Mouse (Mus musculus): ENCODE measurements around the gene Ak1. TPM values are rescaled to one million over a fixed set of nuclear protein-coding genes. Genes with fewer than 3 reads are reported as not detected.

The Ak1 gene
- total RNA-seq, 2 experiments from 2014 or later = 1.2 to 1.7 TPM

- ATAC-seq (replicated peaks; ENCODE audit: low FRiP score, low TSS enrichment, poor library complexity, severe bottlenecking) = peak; percentile 38
These were observed 23.4 kb downstream of the Ak1 start for GRCm38 (mm10) chr2:32644799-32645475.

GRCm38 (mm10) chr2:32645647-32646046 is 24.1 kb downstream of the Ak1 start:
- peak; percentile 34 for ATAC-seq (replicated peaks; ENCODE audit: low FRiP score, low TSS enrichment, poor library complexity, severe bottlenecking)

GRCm38 (mm10) chr2:32646379-32647056 is 25.0 kb downstream of the Ak1 start, which contains the start of gene Eng:
TSS of gene Eng (plus strand) at chr2:32646595.
- peak; percentile 43 for ATAC-seq (replicated peaks; ENCODE audit: low FRiP score, low TSS enrichment, poor library complexity, severe bottlenecking)

DNA sequence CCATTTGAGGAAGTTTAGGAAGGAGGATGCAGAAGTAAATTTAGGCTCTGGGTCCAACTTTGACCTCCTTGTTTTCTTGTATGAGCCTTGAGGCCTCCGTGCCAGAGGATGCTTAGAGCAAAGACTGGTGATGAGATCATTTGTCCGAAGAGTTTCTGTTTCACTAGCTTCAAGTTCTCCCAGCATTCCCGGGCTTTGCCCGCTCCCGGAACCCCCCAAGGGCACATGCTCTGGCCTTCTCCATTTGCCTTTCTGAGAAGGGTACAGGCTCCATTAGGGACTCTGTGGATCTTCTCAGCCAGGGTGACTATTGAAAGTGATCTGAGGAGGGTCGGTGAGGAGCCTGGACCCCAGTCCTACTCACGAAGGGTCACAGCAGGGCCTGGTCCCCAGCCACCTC is 25.8 kb downstream of the Ak1 start:
- no peak for ATAC-seq (replicated peaks; ENCODE audit: low FRiP score, low TSS enrichment, poor library complexity, severe bottlenecking)

GRCm38 (mm10) chr2:32653764-32654163 is 32.2 kb downstream of the Ak1 start:
- no peak for ATAC-seq (replicated peaks; ENCODE audit: low FRiP score, low TSS enrichment, poor library complexity, severe bottlenecking)

- ATAC-seq (replicated peaks; ENCODE audit: low FRiP score, low TSS enrichment, poor library complexity, severe bottlenecking) = peak; percentile 39
These were observed 33.3 kb downstream of the Ak1 start for GRCm38 (mm10) chr2:32654743-32655393.

DNA sequence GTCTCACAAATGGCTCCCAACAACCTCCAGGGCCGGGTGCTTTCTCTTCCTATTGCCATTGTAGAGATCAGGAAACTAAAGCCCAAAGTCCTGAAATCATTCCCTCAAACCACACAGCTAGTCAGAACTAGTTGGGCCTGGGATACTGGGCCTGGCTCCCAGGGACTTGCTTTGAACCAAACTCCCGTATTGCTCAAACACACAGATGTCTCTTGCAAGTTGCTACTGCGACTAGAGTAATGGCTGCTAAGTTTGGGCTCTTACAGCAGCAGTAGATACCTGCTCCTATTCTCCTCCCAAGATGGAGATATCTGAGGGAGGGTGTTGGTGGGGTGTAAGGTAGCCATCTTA is 33.8 kb downstream of the Ak1 start:
- ATAC-seq (replicated peaks; ENCODE audit: low FRiP score, low TSS enrichment, poor library complexity, severe bottlenecking) = no peak

- ATAC-seq (replicated peaks; ENCODE audit: low FRiP score, low TSS enrichment, poor library complexity, severe bottlenecking) = no peak
These were observed 34.3 kb downstream of the Ak1 start for GRCm38 (mm10) chr2:32655826-32656225.

GRCm38 (mm10) chr2:32658873-32659272 is 37.3 kb downstream of the Ak1 start:
- ATAC-seq (replicated peaks; ENCODE audit: low FRiP score, low TSS enrichment, poor library complexity, severe bottlenecking) = peak; percentile 53

- 0 out of 2 replicates have a peak, but pooled peaks have one; percentile 27 for ATAC-seq (replicated peaks; ENCODE audit: low FRiP score, low TSS enrichment, poor library complexity, severe bottlenecking)
These were observed 40.0 kb downstream of the Ak1 start for GRCm38 (mm10) chr2:32661509-32662107.

- ATAC-seq (replicated peaks; ENCODE audit: low FRiP score, low TSS enrichment, poor library complexity, severe bottlenecking) = no peak
These were observed 40.7 kb downstream of the Ak1 start for GRCm38 (mm10) chr2:32662291-32662690.

DNA sequence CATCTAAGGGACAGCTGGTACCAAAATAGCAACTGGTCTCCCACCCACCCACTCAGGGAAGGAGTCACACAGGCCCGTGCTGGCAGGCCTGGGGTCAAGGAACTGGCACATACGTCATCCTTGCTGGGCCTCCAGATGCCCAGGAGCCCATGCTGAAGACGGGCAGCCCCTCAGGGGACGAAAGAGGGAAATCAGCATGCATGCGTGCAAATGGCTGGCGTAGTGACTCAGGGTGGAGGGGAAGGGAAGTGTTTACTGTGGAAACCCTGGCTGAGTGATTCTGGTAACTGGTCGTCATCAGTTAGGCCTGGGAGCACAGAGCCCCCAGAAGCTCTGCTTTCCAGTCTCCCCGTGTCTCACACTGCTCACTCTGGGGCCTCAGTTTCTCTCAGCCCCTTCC is 43.8 kb downstream of the Ak1 start:
- ATAC-seq (replicated peaks; ENCODE audit: low FRiP score, low TSS enrichment, poor library complexity, severe bottlenecking) = no peak

DNA sequence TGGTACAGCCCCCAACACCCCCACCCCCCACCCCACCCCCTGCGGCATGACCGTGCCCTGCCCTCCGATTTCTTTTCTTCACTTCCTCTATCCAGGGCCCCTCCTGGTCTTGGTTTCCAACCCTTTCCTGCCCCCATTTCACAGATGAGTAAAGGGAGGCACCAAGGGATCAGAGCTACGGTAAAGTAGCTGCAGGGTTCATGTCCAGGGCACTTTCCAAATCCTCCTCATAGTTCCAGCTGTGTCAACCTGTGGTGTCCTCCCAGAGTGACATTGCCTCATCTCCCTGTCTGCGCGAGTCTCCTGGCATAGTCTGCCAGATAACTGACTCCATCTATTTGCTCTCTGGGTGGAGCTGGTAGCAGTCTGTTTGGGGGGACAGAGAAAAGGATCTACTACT is 44.3 kb downstream of the Ak1 start:
- ATAC-seq (replicated peaks; ENCODE audit: low FRiP score, low TSS enrichment, poor library complexity, severe bottlenecking) = no peak

DNA sequence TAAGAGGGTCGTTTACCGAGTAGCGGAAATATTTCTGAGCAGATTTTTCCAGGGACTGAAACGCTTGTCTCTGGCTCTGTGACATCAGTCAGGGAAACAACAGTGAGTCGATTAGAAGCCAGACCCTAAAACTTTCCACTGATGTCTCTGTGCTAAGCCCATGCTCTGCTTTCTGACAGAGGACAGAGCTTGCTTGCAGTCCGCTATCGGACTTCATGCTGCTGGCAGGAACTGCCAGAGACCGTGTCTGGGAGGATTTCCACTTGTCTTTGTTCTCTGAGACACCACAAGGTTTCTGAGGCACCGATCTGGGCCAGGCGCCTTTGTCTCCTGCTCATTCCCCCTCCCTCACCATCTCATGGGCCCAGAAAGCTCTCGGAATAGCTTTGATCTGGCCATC is 46.2 kb downstream of the Ak1 start:
- ATAC-seq (replicated peaks; ENCODE audit: low FRiP score, low TSS enrichment, poor library complexity, severe bottlenecking) = no peak

DNA sequence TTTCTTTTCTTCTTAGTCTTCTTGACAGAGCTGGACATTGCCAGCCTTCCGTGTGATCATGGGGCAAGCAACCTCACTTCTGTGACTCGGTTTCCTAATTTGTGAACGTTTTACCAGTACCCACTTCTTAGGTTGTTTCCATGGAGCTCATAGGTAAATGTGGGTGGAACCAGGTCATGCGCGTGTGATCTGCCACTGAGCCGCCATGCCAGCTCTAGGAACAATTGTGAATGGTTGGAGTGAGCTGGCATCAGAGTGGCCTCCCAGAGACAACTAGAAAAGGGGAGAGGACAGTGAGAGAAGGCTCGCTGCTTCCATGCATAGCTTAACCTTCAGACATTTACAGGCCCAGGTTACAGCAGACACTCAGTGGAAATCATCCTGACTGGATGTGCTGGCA is 46.6 kb downstream of the Ak1 start:
- ATAC-seq (replicated peaks; ENCODE audit: low FRiP score, low TSS enrichment, poor library complexity, severe bottlenecking) = no peak

DNA sequence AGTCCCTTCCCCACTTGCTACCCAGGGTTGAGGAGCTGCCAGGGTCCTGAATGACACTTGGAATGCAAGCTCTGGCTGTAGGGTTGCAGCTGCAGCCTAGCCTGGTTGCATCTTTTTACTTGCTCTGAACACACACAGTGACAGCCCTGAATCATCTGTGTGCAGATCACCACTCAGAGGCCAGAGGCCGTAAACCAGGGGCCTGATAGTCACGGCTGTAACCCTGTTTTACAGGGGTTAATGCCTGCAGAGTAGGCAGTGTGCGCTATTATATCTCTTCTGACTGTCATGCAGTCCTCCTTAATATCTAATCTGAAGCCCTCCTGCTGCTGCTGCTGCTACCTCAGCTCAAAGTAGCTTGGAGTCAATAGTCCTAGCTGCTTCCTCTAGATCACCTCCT is 48.3 kb downstream of the Ak1 start:
- peak; percentile 46 for ATAC-seq (replicated peaks; ENCODE audit: low FRiP score, low TSS enrichment, poor library complexity, severe bottlenecking)

GRCm38 (mm10) chr2:32671147-32671546 is 49.6 kb downstream of the Ak1 start:
- ATAC-seq (replicated peaks; ENCODE audit: low FRiP score, low TSS enrichment, poor library complexity, severe bottlenecking) = no peak

DNA sequence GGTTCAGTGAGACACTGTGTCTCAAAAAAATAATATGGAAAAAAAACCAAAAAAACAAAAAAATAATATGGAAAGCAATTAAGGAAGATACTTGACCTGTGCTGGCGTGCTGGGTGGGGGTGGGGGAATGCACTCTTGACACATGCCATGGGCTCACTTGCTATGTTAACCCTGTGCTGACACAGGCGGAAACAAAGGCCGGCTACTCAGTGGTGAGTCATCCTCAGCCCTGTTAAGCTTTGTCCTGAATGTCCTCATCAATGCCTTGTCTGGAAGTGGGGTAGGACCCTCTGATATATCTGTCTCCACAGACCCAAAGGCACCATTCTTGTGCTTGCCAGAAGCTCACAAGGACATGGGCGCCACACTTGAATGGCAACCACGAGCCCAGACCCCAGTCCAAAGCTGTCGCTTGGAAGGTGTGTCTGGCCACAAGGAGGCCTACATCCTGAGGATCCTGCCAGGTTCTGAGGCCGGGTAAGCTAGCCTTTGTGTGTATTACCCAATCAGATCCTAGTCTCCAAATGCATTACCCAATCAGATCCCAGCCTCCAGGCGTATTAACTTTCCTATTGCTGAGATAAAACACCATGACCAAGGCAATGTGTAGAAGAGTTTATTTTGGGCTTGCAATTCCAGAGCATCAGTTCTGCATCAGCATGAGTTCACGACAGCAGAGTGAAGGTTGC is 50.5 kb downstream of the Ak1 start:
- no peak for ATAC-seq (replicated peaks; ENCODE audit: low FRiP score, low TSS enrichment, poor library complexity, severe bottlenecking)

- ATAC-seq (replicated peaks; ENCODE audit: low FRiP score, low TSS enrichment, poor library complexity, severe bottlenecking) = no peak
These were observed 51.8 kb downstream of the Ak1 start for GRCm38 (mm10) chr2:32673176-32673917.

Data from megakaryocyte-erythroid progenitor cell, adult 5-6 weeks (primary cell).